Mouse (Mus musculus): ENCODE data around the gene Dgki. TPM values are rescaled to one million over a fixed set of nuclear protein-coding genes. Genes with fewer than 3 reads are reported as not detected.

The Dgki gene
- total RNA-seq, 1 experiment = 0.94 TPM

- Histone ChIP-seq H3K27ac (ENCODE audit: insufficient read depth, low read depth, low read length, poor library complexity, severe bottlenecking) (no peak overlapping the region), H3K4me1 (ENCODE audit: control insufficient read depth in 2 of 2, insufficient read depth in 2 of 2, low read length in 2 of 2, poor library complexity in 1 of 2) (peaks cover 2 to 11% of the 10 kb centered on the region in 2 experiments; a peak in 3 of 4 replicates), H3K36me3 (ENCODE audit: control insufficient read depth, insufficient read depth, low read length, poor library complexity, severe bottlenecking) (no peaks in the 10 kb centered on the region), H3K4me3 (ENCODE audit: insufficient read depth in 1 of 2, low read depth in 1 of 2, low read length in 2 of 2, poor library complexity in 1 of 2, severe bottlenecking in 1 of 2) (no peak overlapping the region), H3K9me3 (ENCODE audit: control insufficient read depth, insufficient read depth, low read depth, low read length) (no peaks in the 10 kb centered on the region), H3K9ac (ENCODE audit: insufficient read depth, low read depth, low read length, poor library complexity, severe bottlenecking) (no peak overlapping the region)
- TF ChIP-seq ZNF384 (IDR thresholded peaks at IDR 0.05; ENCODE audit: low read depth, low read length) (no peak), HCFC1 (IDR thresholded peaks at IDR 0.05; ENCODE audit: borderline replicate concordance, insufficient read depth, low read length) (no peak)
- no peak for DNase-seq (ENCODE audit: low read depth, low spot score)
- in situ Hi-C loops (cut with MboI; ENCODE audit: low sequenced_read_pairs in 2 of 2, unreplicated experiment in 2 of 2) = no loop called here
Measured at GRCm38 (mm10) chr6:37215655-37216054, 84.3 kb downstream of the Dgki start.

- no peak for TF ChIP-seq MAFK (IDR thresholded peaks at IDR 0.05; ENCODE audit: insufficient read depth, low read depth, low read length)
- Histone ChIP-seq H3K36me3 (ENCODE audit: control insufficient read depth, insufficient read depth, low read length, poor library complexity, severe bottlenecking) (no peaks in the 10 kb centered on the region), H3K4me1 (ENCODE audit: control insufficient read depth in 2 of 2, insufficient read depth in 2 of 2, low read length in 2 of 2, poor library complexity in 1 of 2) (peaks cover 2 to 11% of the 10 kb centered on the region in 2 experiments; a peak in 3 of 4 replicates), H3K9me3 (ENCODE audit: control insufficient read depth, insufficient read depth, low read depth, low read length) (no peaks in the 10 kb centered on the region), H3K9ac (ENCODE audit: insufficient read depth, low read depth, low read length, poor library complexity, severe bottlenecking) (no peak overlapping the region), H3K27ac (ENCODE audit: insufficient read depth, low read depth, low read length, poor library complexity, severe bottlenecking) (no peak overlapping the region), H3K4me3 (ENCODE audit: insufficient read depth in 1 of 2, low read depth in 1 of 2, low read length in 2 of 2, poor library complexity in 1 of 2, severe bottlenecking in 1 of 2) (peak overlapping the region; percentile 5 to 6; a peak in 1 of 4 replicates)
- no peak for DNase-seq (ENCODE audit: low read depth, low spot score)
- in situ Hi-C loops (cut with MboI; ENCODE audit: low sequenced_read_pairs in 2 of 2, unreplicated experiment in 2 of 2) = no loop called here
Measured at GRCm38 (mm10) chr6:37212930-37213329, 87.1 kb downstream of the Dgki start.

GRCm38 (mm10) chr6:37211545-37212247 is 88.3 kb downstream of the Dgki start:
- peaks cover 2 to 11% of the 10 kb centered on the region in 2 experiments; a peak in 3 of 4 replicates for H3K4me1 ChIP-seq (ENCODE audit: control insufficient read depth in 2 of 2, insufficient read depth in 2 of 2, low read length in 2 of 2, poor library complexity in 1 of 2)
- in situ Hi-C loops (cut with MboI; ENCODE audit: low sequenced_read_pairs in 2 of 2, unreplicated experiment in 2 of 2) = no loop called here
- no peaks in the 10 kb centered on the region for H3K9me3 ChIP-seq (ENCODE audit: control insufficient read depth, insufficient read depth, low read depth, low read length)
- no peak for DNase-seq (ENCODE audit: low read depth, low spot score)
- H3K27ac ChIP-seq (ENCODE audit: insufficient read depth, low read depth, low read length, poor library complexity, severe bottlenecking) = no peak overlapping the region
- TF ChIP-seq ZC3H11A (IDR thresholded peaks at IDR 0.05; ENCODE audit: borderline replicate concordance, low read depth, low read length) (no peak), CHD2 (IDR thresholded peaks at IDR 0.05; ENCODE audit: low read depth, low read length) (no peak), ZNF384 (IDR thresholded peaks at IDR 0.05; ENCODE audit: low read depth, low read length) (no peak), MAFK (IDR thresholded peaks at IDR 0.05; ENCODE audit: insufficient read depth, low read depth, low read length) (no peak), HCFC1 (IDR thresholded peaks at IDR 0.05; ENCODE audit: borderline replicate concordance, insufficient read depth, low read length) (no peak)
- H3K4me3 ChIP-seq (ENCODE audit: insufficient read depth in 1 of 2, low read depth in 1 of 2, low read length in 2 of 2, poor library complexity in 1 of 2, severe bottlenecking in 1 of 2) = no peak overlapping the region; a peak in 1 of 4 replicates
- H3K36me3 ChIP-seq (ENCODE audit: control insufficient read depth, insufficient read depth, low read length, poor library complexity, severe bottlenecking) = no peaks in the 10 kb centered on the region
- no peak overlapping the region for H3K9ac ChIP-seq (ENCODE audit: insufficient read depth, low read depth, low read length, poor library complexity, severe bottlenecking)

- H3K9ac ChIP-seq (ENCODE audit: insufficient read depth, low read depth, low read length, poor library complexity, severe bottlenecking) = no peak overlapping the region
- no peaks in the 10 kb centered on the region for H3K36me3 ChIP-seq (ENCODE audit: control insufficient read depth, insufficient read depth, low read length, poor library complexity, severe bottlenecking)
- no peak overlapping the region for H3K4me3 ChIP-seq (ENCODE audit: insufficient read depth in 1 of 2, low read depth in 1 of 2, low read length in 2 of 2, poor library complexity in 1 of 2, severe bottlenecking in 1 of 2)
- no peak for DNase-seq (ENCODE audit: low read depth, low spot score)
- H3K27ac ChIP-seq (ENCODE audit: insufficient read depth, low read depth, low read length, poor library complexity, severe bottlenecking) = no peak overlapping the region
- in situ Hi-C loops (cut with MboI; ENCODE audit: low sequenced_read_pairs in 2 of 2, unreplicated experiment in 2 of 2) = no loop called here
- no peaks in the 10 kb centered on the region for H3K9me3 ChIP-seq (ENCODE audit: control insufficient read depth, insufficient read depth, low read depth, low read length)
- H3K4me1 ChIP-seq (ENCODE audit: control insufficient read depth in 2 of 2, insufficient read depth in 2 of 2, low read length in 2 of 2, poor library complexity in 1 of 2) = no peaks in the 10 kb centered on the region
- TF ChIP-seq CHD2 (IDR thresholded peaks at IDR 0.05; ENCODE audit: low read depth, low read length) = no peak
- TF ChIP-seq HCFC1 (IDR thresholded peaks at IDR 0.05; ENCODE audit: borderline replicate concordance, insufficient read depth, low read length) = no peak
- TF ChIP-seq MAFK (IDR thresholded peaks at IDR 0.05; ENCODE audit: insufficient read depth, low read depth, low read length) = no peak
- no peak for TF ChIP-seq ZNF384 (IDR thresholded peaks at IDR 0.05; ENCODE audit: low read depth, low read length)
- TF ChIP-seq ZC3H11A (IDR thresholded peaks at IDR 0.05; ENCODE audit: borderline replicate concordance, low read depth, low read length) = no peak
Measured at GRCm38 (mm10) chr6:37202901-37203300, 97.1 kb downstream of the Dgki start.

- no peak for DNase-seq (ENCODE audit: low read depth, low spot score)
- no peaks in the 10 kb centered on the region; a peak in 1 of 4 replicates for H3K4me1 ChIP-seq (ENCODE audit: control insufficient read depth in 2 of 2, insufficient read depth in 2 of 2, low read length in 2 of 2, poor library complexity in 1 of 2)
- no peaks in the 10 kb centered on the region for H3K36me3 ChIP-seq (ENCODE audit: control insufficient read depth, insufficient read depth, low read length, poor library complexity, severe bottlenecking)
- no peak overlapping the region for H3K4me3 ChIP-seq (ENCODE audit: insufficient read depth in 1 of 2, low read depth in 1 of 2, low read length in 2 of 2, poor library complexity in 1 of 2, severe bottlenecking in 1 of 2)
- no peak overlapping the region for H3K27ac ChIP-seq (ENCODE audit: insufficient read depth, low read depth, low read length, poor library complexity, severe bottlenecking)
- in situ Hi-C loops (cut with MboI; ENCODE audit: low sequenced_read_pairs in 2 of 2, unreplicated experiment in 2 of 2) = no loop called here
- no peak for TF ChIP-seq ZC3H11A (IDR thresholded peaks at IDR 0.05; ENCODE audit: borderline replicate concordance, low read depth, low read length)
- TF ChIP-seq MAFK (IDR thresholded peaks at IDR 0.05; ENCODE audit: insufficient read depth, low read depth, low read length) = no peak
- TF ChIP-seq HCFC1 (IDR thresholded peaks at IDR 0.05; ENCODE audit: borderline replicate concordance, insufficient read depth, low read length) = no peak
- TF ChIP-seq ZNF384 (IDR thresholded peaks at IDR 0.05; ENCODE audit: low read depth, low read length) = no peak
- TF ChIP-seq CHD2 (IDR thresholded peaks at IDR 0.05; ENCODE audit: low read depth, low read length) = no peak
- H3K9me3 ChIP-seq (ENCODE audit: control insufficient read depth, insufficient read depth, low read depth, low read length) = no peaks in the 10 kb centered on the region
- no peak overlapping the region for H3K9ac ChIP-seq (ENCODE audit: insufficient read depth, low read depth, low read length, poor library complexity, severe bottlenecking)
Measured at GRCm38 (mm10) chr6:37200840-37201239, 99.1 kb downstream of the Dgki start.

Measured in ES-E14 (cell line).